9 mouse cellular contexts compared by ENCODE assay signal in genomic region chr11:105731541-105731940, GRCm38 (mm10).
DNase-seq lines count a peak whose midpoint lies in the region; ATAC-seq and TF ChIP-seq lines count a peak whose summit lies in the region.
"Had no signal": no experiment of that assay in that cellular context is flagged by ENCODE, and none has a peak within 500 bp of the region (broad histone marks: within the 10 kb centered on the region; RNA-seq: fewer than 3 reads in every experiment).

No protein-coding gene starts in this region.

- peaks cover 8% of the 10 kb centered on the region for H3K4me1 ChIP-seq in forebrain, embryonic 13.5 days
- H3K4me1 ChIP-seq in neural tube, embryonic 13.5 days (replicated peaks) = peaks cover 14% of the 10 kb centered on the region
- H3K4me1 ChIP-seq in thymus, adult 2 months (replicated peaks; ENCODE audit: control insufficient read depth, insufficient read depth, low read length) = no peaks in the 10 kb centered on the region
- H3K4me1 ChIP-seq: liver, embryonic 13.5 days had no signal

- no peaks in the 10 kb centered on the region for H3K27me3 ChIP-seq in forebrain, embryonic 13.5 days
- no peaks in the 10 kb centered on the region for H3K27me3 ChIP-seq in neural tube, embryonic 13.5 days
- H3K27me3 ChIP-seq in thymus, adult 2 months (ENCODE audit: control insufficient read depth, insufficient read depth, low read length) = no peaks in the 10 kb centered on the region
- H3K27me3 ChIP-seq: liver, embryonic 13.5 days had no signal

- no peak for TF ChIP-seq CTCF in thymus, adult 2 months (IDR thresholded peaks at IDR 0.05; ENCODE audit: borderline replicate concordance, control insufficient read depth, extremely low read depth, insufficient read depth, low read length, poor library complexity)

- H3K9ac ChIP-seq in forebrain, embryonic 13.5 days = 0 out of 2 replicates have a peak overlapping the region, but pooled peaks have one; percentile 38
- no peak overlapping the region for H3K9ac ChIP-seq in neural tube, embryonic 13.5 days
- H3K9ac ChIP-seq: liver, embryonic 13.5 days had no signal

- TF ChIP-seq POLR2A in thymus, adult 2 months (IDR thresholded peaks at IDR 0.05; ENCODE audit: control insufficient read depth, extremely low read depth, insufficient read depth, low read length, poor library complexity) = no peak

- ATAC-seq in forebrain, embryonic 13.5 days = peak; percentile 92
- peak; percentile 90 for ATAC-seq in neural tube, embryonic 13.5 days (ENCODE audit: low read depth)

- H3K4me3 ChIP-seq in forebrain, embryonic 13.5 days = peak overlapping the region; percentile 15
- peak overlapping the region; percentile 18; the same call in 1 of the 2 replicates for H3K4me3 ChIP-seq in neural tube, embryonic 13.5 days
- no peak overlapping the region for H3K4me3 ChIP-seq in thymus, adult 2 months (ENCODE audit: control insufficient read depth, insufficient read depth, low read length)
- H3K4me3 ChIP-seq: liver, embryonic 13.5 days had no signal

- H3K27ac ChIP-seq in forebrain, embryonic 13.5 days = peak overlapping the region; percentile 68
- peak overlapping the region; percentile 67 for H3K27ac ChIP-seq in neural tube, embryonic 13.5 days (replicated peaks)
- no peak overlapping the region for H3K27ac ChIP-seq in thymus, adult 2 months (ENCODE audit: control insufficient read depth, insufficient read depth, low read length)
- H3K27ac ChIP-seq: liver, embryonic 13.5 days had no signal

- peak; percentile 28 for DNase-seq in cerebellum, adult 9-11 months
- DNase-seq in layer of hippocampus, adult 9-11 months = peak; percentile 74
- no peak for DNase-seq in ovary, postnatal 14 days (ENCODE audit: low spot score)
- no peak for DNase-seq in heart, postnatal 10 days
- no peak for DNase-seq in thymus, postnatal 14 days
- no peak for DNase-seq in thymus, adult 2 months
- DNase-seq: liver, embryonic 13.5 days had no signal

- H3K9me3 ChIP-seq in forebrain, embryonic 13.5 days (replicated peaks) = no peaks in the 10 kb centered on the region
- no peaks in the 10 kb centered on the region for H3K9me3 ChIP-seq in neural tube, embryonic 13.5 days
- H3K9me3 ChIP-seq: liver, embryonic 13.5 days had no signal

- intact Hi-C loops in heart, postnatal 10 days (cut with DNase I) = no loop called here

- no peaks in the 10 kb centered on the region for H3K36me3 ChIP-seq in forebrain, embryonic 13.5 days (ENCODE audit: poor library complexity, severe bottlenecking)
- no peaks in the 10 kb centered on the region for H3K36me3 ChIP-seq in neural tube, embryonic 13.5 days
- no peaks in the 10 kb centered on the region for H3K36me3 ChIP-seq in thymus, adult 2 months (ENCODE audit: control insufficient read depth, insufficient read depth, low read length)
- H3K36me3 ChIP-seq: liver, embryonic 13.5 days had no signal

- WGBS in forebrain, embryonic 13.5 days = 32% methylated on average over 6 of the region's 6 CpGs
- WGBS in neural tube, embryonic 13.5 days = 22% methylated on average over 6 of the region's 6 CpGs
- WGBS in thymus, adult 2 months = 95% methylated on average over 6 of the region's 6 CpGs

- H3K4me2 ChIP-seq in forebrain, embryonic 13.5 days = peak overlapping the region; percentile 45
- peak overlapping the region; percentile 46 for H3K4me2 ChIP-seq in neural tube, embryonic 13.5 days
- H3K4me2 ChIP-seq: liver, embryonic 13.5 days had no signal

Comparison
In these comparisons a context has a peak if more than half of its experiments do, and no peak if none do; other contexts are left out.
1. DNase-seq: peak in cerebellum, adult 9-11 months (single experiment) and layer of hippocampus, adult 9-11 months (single experiment); none in ovary, postnatal 14 days (single experiment), heart, postnatal 10 days (0 of 2), thymus, postnatal 14 days (single experiment) and thymus, adult 2 months (single experiment).